Mouse (Mus musculus) ES-Bruce4 (cell line): ENCODE data around the gene Cib1.

Experiments used
- CTCF ChIP-seq: IDR thresholded peaks from one replicate; pipeline ENCODE4 v1.8.1; 2011; ENCODE audit warnings: low read depth, low read length
- POLR2A ChIP-seq: IDR thresholded peaks from one replicate; pipeline ENCODE4 v1.8.1; 2011; ENCODE audit warnings: low read length; ENCODE audit not compliant: insufficient read depth

DNA sequence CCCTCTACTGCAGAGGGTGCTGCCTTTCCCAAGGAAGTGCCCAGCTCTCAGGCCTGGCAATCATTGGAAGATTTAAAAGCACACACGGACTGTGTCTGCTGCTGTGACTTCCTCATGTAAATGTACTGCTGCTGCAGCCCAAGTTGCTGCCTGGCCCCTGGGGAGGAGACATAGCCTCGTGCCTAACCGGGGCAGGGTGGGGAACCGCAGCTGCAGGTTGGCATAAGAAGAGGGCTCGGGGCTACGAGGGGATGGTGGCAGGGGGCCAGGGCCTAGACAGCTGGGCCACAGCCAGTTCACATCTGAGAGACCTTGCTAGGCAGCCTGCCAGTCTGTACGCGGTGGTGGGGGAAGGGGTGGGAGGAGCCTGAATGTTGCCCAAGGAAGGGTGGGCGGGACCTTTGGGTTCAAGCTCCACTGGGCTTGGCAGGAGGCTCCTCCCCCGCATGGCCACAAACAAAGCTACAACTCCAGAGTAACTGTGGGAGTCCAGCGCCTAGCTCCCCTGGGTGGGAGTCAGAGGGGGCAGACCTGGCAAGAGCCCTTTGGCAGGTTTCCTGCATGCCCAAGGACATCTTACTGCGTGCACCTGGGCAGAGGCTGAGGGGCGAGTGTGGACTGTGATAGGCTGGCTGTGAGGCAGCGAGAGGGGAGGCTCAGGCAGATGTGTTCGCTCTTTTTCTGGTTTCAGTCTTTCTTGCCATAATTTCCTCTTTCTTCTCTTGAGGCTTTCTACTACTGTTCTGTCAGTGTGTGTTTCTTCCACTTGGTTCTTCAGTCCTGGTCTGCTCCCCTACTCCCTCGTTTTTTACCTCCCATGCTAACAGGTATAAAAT is 40.2 kb downstream of the Cib1 start:
- TF ChIP-seq POLR2A, result no peak
- TF ChIP-seq CTCF, result no peak
